Mouse (Mus musculus): ENCODE data around the gene Snx9. TPM values are rescaled to one million over a fixed set of nuclear protein-coding genes. Genes with fewer than 3 reads are reported as not detected.

Snx9 gene
- polyA plus RNA-seq, 1 experiment from 2014 or later: 91.4 TPM

GRCm38 (mm10) chr17:5853936-5854335 lies 12.8 kb downstream of the Snx9 start:
- Histone ChIP-seq H3K9ac (ENCODE audit: low read depth, low read length) (no peak overlapping the region), H3K9me3 (ENCODE audit: control insufficient read depth) (no peaks in the 10 kb centered on the region), H3K27me3 (replicated peaks; ENCODE audit: control insufficient read depth, insufficient read depth, low read length) (no peaks in the 10 kb centered on the region), H3K4me1 (replicated peaks; ENCODE audit: control insufficient read depth, insufficient read depth, low read length) (0 out of 2 replicates have a peak, but pooled peaks cover 3% of the 10 kb centered on the region), H3K4me3 (ENCODE audit: low read depth, low read length) (no peak overlapping the region), H3K36me3 (ENCODE audit: control insufficient read depth, insufficient read depth) (peaks cover 10% of the 10 kb centered on the region; the same call in 1 of the 2 replicates), H3K4me2 (replicated peaks; ENCODE audit: low read depth) (no peak overlapping the region), H3K27ac (ENCODE audit: low read depth, low read length) (no peak overlapping the region)
- WGBS: 95% methylated on average over 13 of the region's 13 CpGs
- TF ChIP-seq CTCF (IDR thresholded peaks at IDR 0.05; ENCODE audit: low read depth): no peak
- ATAC-seq: no peak

- H3K4me1 ChIP-seq (replicated peaks; ENCODE audit: control insufficient read depth, insufficient read depth, low read length): peaks cover 3% of the 10 kb centered on the region; the same call in 1 of the 2 replicates
- no peaks in the 10 kb centered on the region for H3K9me3 ChIP-seq (ENCODE audit: control insufficient read depth)
- no peak overlapping the region for H3K9ac ChIP-seq (ENCODE audit: low read depth, low read length)
- H3K4me2 ChIP-seq (replicated peaks; ENCODE audit: low read depth): no peak overlapping the region
- H3K4me3 ChIP-seq (ENCODE audit: low read depth, low read length): no peak overlapping the region
- peaks cover 10% of the 10 kb centered on the region for H3K36me3 ChIP-seq (ENCODE audit: control insufficient read depth, insufficient read depth)
- TF ChIP-seq CTCF (IDR thresholded peaks at IDR 0.05; ENCODE audit: low read depth): no peak
- ATAC-seq: peak; percentile 87
- no peak overlapping the region for H3K27ac ChIP-seq (ENCODE audit: low read depth, low read length)
- no peaks in the 10 kb centered on the region for H3K27me3 ChIP-seq (replicated peaks; ENCODE audit: control insufficient read depth, insufficient read depth, low read length)
Measured at GRCm38 (mm10) chr17:5855560-5855959, 14.4 kb downstream of the Snx9 start.

- no peaks in the 10 kb centered on the region for H3K27me3 ChIP-seq (replicated peaks; ENCODE audit: control insufficient read depth, insufficient read depth, low read length)
- no peak for TF ChIP-seq CTCF (IDR thresholded peaks at IDR 0.05; ENCODE audit: low read depth)
Measured at GRCm38 (mm10) chr17:5856426-5856825, 15.3 kb downstream of the Snx9 start.

GRCm38 (mm10) chr17:5857206-5857605 lies 16.1 kb downstream of the Snx9 start:
- H3K9ac ChIP-seq (ENCODE audit: low read depth, low read length): no peak overlapping the region
- H3K27me3 ChIP-seq (replicated peaks; ENCODE audit: control insufficient read depth, insufficient read depth, low read length): no peaks in the 10 kb centered on the region
- peaks cover 10% of the 10 kb centered on the region for H3K36me3 ChIP-seq (ENCODE audit: control insufficient read depth, insufficient read depth)
- peak; percentile 23 for TF ChIP-seq CTCF (IDR thresholded peaks at IDR 0.05; ENCODE audit: low read depth)
- 85% methylated on average over 11 of the region's 11 CpGs for WGBS
- no peak for ATAC-seq
- no peak overlapping the region for H3K4me3 ChIP-seq (ENCODE audit: low read depth, low read length)
- no peaks in the 10 kb centered on the region for H3K9me3 ChIP-seq (ENCODE audit: control insufficient read depth)
- no peak overlapping the region for H3K4me2 ChIP-seq (replicated peaks; ENCODE audit: low read depth)
- H3K27ac ChIP-seq (ENCODE audit: low read depth, low read length): no peak overlapping the region; the same call in 1 of the 2 replicates
- peaks cover 3% of the 10 kb centered on the region; the same call in 1 of the 2 replicates for H3K4me1 ChIP-seq (replicated peaks; ENCODE audit: control insufficient read depth, insufficient read depth, low read length)

More at GRCm38 (mm10) chr17:5856426-5856825, 15.3 kb downstream of the Snx9 start:
- WGBS: 91% methylated on average over 7 of the region's 7 CpGs
- no peak overlapping the region for H3K4me3 ChIP-seq (ENCODE audit: low read depth, low read length)
- H3K27ac ChIP-seq (ENCODE audit: low read depth, low read length): no peak overlapping the region; the same call in 1 of the 2 replicates
- H3K4me1 ChIP-seq (replicated peaks; ENCODE audit: control insufficient read depth, insufficient read depth, low read length): peaks cover 3% of the 10 kb centered on the region; the same call in 1 of the 2 replicates
- H3K9me3 ChIP-seq (ENCODE audit: control insufficient read depth): no peaks in the 10 kb centered on the region
- peaks cover 10% of the 10 kb centered on the region for H3K36me3 ChIP-seq (ENCODE audit: control insufficient read depth, insufficient read depth)
- no peak for ATAC-seq
- H3K4me2 ChIP-seq (replicated peaks; ENCODE audit: low read depth): no peak overlapping the region
- H3K9ac ChIP-seq (ENCODE audit: low read depth, low read length): no peak overlapping the region

GRCm38 (mm10) chr17:5858209-5858608 lies 17.1 kb downstream of the Snx9 start:
- ATAC-seq: no peak

GRCm38 (mm10) chr17:5862285-5862684 lies 21.2 kb downstream of the Snx9 start:
- no peaks in the 10 kb centered on the region for H3K9me3 ChIP-seq (ENCODE audit: control insufficient read depth)
- ATAC-seq: no peak
- H3K4me1 ChIP-seq (replicated peaks; ENCODE audit: control insufficient read depth, insufficient read depth, low read length): peaks cover 3% of the 10 kb centered on the region; the same call in 1 of the 2 replicates
- no peak overlapping the region for H3K4me3 ChIP-seq (ENCODE audit: low read depth, low read length)
- H3K27me3 ChIP-seq (replicated peaks; ENCODE audit: control insufficient read depth, insufficient read depth, low read length): no peaks in the 10 kb centered on the region
- WGBS: 32% methylated on average over 6 of the region's 6 CpGs
- no peaks in the 10 kb centered on the region; the same call in 1 of the 2 replicates for H3K36me3 ChIP-seq (ENCODE audit: control insufficient read depth, insufficient read depth)
- H3K4me2 ChIP-seq (replicated peaks; ENCODE audit: low read depth): no peak overlapping the region
- H3K9ac ChIP-seq (ENCODE audit: low read depth, low read length): no peak overlapping the region
- no peak for TF ChIP-seq CTCF (IDR thresholded peaks at IDR 0.05; ENCODE audit: low read depth)
- peak overlapping the region; percentile 29 for H3K27ac ChIP-seq (ENCODE audit: low read depth, low read length)

More at GRCm38 (mm10) chr17:5858209-5858608, 17.1 kb downstream of the Snx9 start:
- H3K4me1 ChIP-seq (replicated peaks; ENCODE audit: control insufficient read depth, insufficient read depth, low read length): peaks cover 3% of the 10 kb centered on the region; the same call in 1 of the 2 replicates
- no peak overlapping the region for H3K9ac ChIP-seq (ENCODE audit: low read depth, low read length)
- H3K9me3 ChIP-seq (ENCODE audit: control insufficient read depth): no peaks in the 10 kb centered on the region
- H3K27ac ChIP-seq (ENCODE audit: low read depth, low read length): no peak overlapping the region
- 30% methylated on average over 8 of the region's 8 CpGs for WGBS
- no peak overlapping the region for H3K4me3 ChIP-seq (ENCODE audit: low read depth, low read length)
- no peak overlapping the region for H3K4me2 ChIP-seq (replicated peaks; ENCODE audit: low read depth)
- H3K27me3 ChIP-seq (replicated peaks; ENCODE audit: control insufficient read depth, insufficient read depth, low read length): no peaks in the 10 kb centered on the region
- no peak for TF ChIP-seq CTCF (IDR thresholded peaks at IDR 0.05; ENCODE audit: low read depth)
- peaks cover 10% of the 10 kb centered on the region for H3K36me3 ChIP-seq (ENCODE audit: control insufficient read depth, insufficient read depth)

Measured in intestine, postnatal 0 days (tissue).